Mouse (Mus musculus): Measurements from ENCODE around the gene Phrf1.

DNA sequence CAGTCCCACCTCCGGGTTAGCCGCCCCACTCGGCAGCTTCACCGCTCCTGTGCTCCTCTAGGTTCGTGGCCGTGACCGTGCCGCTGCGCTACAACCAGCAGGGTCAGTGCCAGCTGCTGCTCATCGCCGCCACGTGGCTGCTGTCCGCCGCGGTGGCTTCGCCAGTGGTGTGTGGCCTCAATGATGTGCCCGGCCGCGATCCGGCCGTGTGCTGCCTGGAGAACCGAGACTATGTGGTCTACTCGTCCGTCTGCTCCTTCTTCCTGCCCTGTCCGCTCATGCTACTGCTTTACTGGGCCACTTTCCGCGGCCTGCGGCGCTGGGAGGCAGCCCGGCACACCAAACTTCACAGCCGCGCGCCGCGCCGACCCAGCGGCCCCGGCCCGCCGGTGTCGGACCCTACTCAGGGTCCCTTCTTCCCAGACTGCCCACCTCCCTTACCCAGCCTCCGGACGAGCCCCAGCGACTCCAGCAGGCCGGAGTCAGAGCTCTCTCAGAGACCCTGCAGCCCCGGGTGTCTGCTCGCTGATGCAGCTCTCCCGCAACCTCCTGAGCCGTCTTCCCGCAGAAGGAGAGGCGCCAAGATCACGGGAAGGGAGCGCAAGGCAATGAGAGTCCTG, 65.4 kb downstream of the Phrf1 start:
- TF ChIP-seq CTCF (IDR thresholded peaks at IDR 0.05; ENCODE audit: low read depth) (no peak), EP300 (IDR thresholded peaks at IDR 0.05; ENCODE audit: low read depth) (no peak)
